Mouse (Mus musculus) liver, postnatal 0 days (tissue): Measurements from ENCODE around the gene Poc1b. TPM values are rescaled to one million over a fixed set of nuclear protein-coding genes. Genes with fewer than 3 reads are reported as not detected.

Experiments
- ATAC-seq: fragments of 200-750 bp; cut with Nextera tagmentation; 2 replicates; pipeline ENCODE4 v1.8.0; 2017; ENCODE audit warnings: mild to moderate bottlenecking, moderate library complexity
- DNase-seq: peaks from one replicate; pipeline ENCODE4 v3.0.0-alpha.2; 2016
- H3K27ac ChIP-seq: fragments of 300-500 bp; sonication (generic); 2 replicates; pipeline ENCODE4 v1.5.1; 2014; ENCODE audit warnings: antibody characterized with exemption, moderate library complexity, mild to moderate bottlenecking, low read depth
- H3K27me3 ChIP-seq: fragments of 300-500 bp; sonication (generic); 2 replicates; pipeline ENCODE4 v1.6.1; 2014; ENCODE audit warnings: low read length, control low read depth, mixed read lengths; ENCODE audit not compliant: insufficient read depth
- H3K36me3 ChIP-seq: fragments of 300-500 bp; sonication (generic); replicated peaks from 2 replicates; pipeline ENCODE4 v1.6.1; 2014; ENCODE audit warnings: mild to moderate bottlenecking, control low read depth, low read length, moderate library complexity, mixed read lengths; ENCODE audit not compliant: insufficient read depth
- H3K4me1 ChIP-seq: fragments of 300-500 bp; sonication (generic); 2 replicates; pipeline ENCODE4 v1.6.1; 2014; ENCODE audit warnings: antibody characterized with exemption, mild to moderate bottlenecking, control low read depth; ENCODE audit not compliant: insufficient read depth
- H3K4me2 ChIP-seq: fragments of 300-500 bp; sonication (generic); 2 replicates; pipeline ENCODE4 v1.6.1; 2014; ENCODE audit warnings: low read depth, mild to moderate bottlenecking, low read length, moderate library complexity, mixed read lengths
- H3K4me3 ChIP-seq: fragments of 300-500 bp; sonication (generic); 2 replicates; pipeline ENCODE4 v1.5.1; 2014; ENCODE audit warnings: low read depth, low read length
- H3K9ac ChIP-seq: fragments of 300-500 bp; sonication (generic); replicated peaks from 2 replicates; pipeline ENCODE4 v1.6.1; 2014; ENCODE audit warnings: mild to moderate bottlenecking, moderate library complexity
- H3K9me3 ChIP-seq: fragments of 300-500 bp; sonication (generic); 2 replicates; pipeline ENCODE4 v1.6.1; 2016; ENCODE audit warnings: mild to moderate bottlenecking, control low read depth, low read length, mixed read lengths
- CTCF ChIP-seq: sonication (generic); IDR thresholded peaks from 2 replicates; pipeline ENCODE4 v1.5.1; 2016; ENCODE audit warnings: antibody characterized with exemption, low read depth
- EP300 ChIP-seq: IDR thresholded peaks from 2 replicates; pipeline ENCODE4 v1.6.1; 2016; ENCODE audit warnings: antibody characterized with exemption, low read depth, mild to moderate bottlenecking
- WGBS: fragments of 180-500 bp; shearing (Covaris S2); extraction: QIAGEN DNeasy Blood & Tissue Kit; methylation state at CpG from one replicate; pipeline ENCODE4 v1.1.7; 2014; ENCODE audit not compliant: insufficient replicate concordance; 5-methylcytosine and 5-hydroxymethylcytosine counted together
- polyA plus RNA-seq: library from polyadenylated mRNA; unstranded; fragments of >200 nt; fragmentation: Nextera tagmentation; extraction: Ambion mirVana; gene quantifications from 2 replicates; pipeline ENCODE4 v1.2.1, GENCODE M21; 2015

Gene Poc1b
- polyA plus RNA-seq, 1 experiment from 2014 or later = 3.9 TPM

- H3K9me3 ChIP-seq = no peaks in the 10 kb centered on the region
These were observed 55.2 kb downstream of the Poc1b start for GRCm38 (mm10) chr10:99161987-99162582.

GRCm38 (mm10) chr10:99163002-99163401 lies 56.2 kb downstream of the Poc1b start:
- DNase-seq (no peak), ATAC-seq (no peak)
- Histone ChIP-seq H3K4me3 (no peak overlapping the region), H3K27me3 (no peaks in the 10 kb centered on the region), H3K9me3 (no peaks in the 10 kb centered on the region), H3K9ac (no peak overlapping the region), H3K4me1 (0 out of 2 replicates have a peak, but pooled peaks cover 2% of the 10 kb centered on the region), H3K36me3 (0 out of 2 replicates have a peak, but pooled peaks cover 4% of the 10 kb centered on the region), H3K4me2 (no peak overlapping the region), H3K27ac (no peak overlapping the region)
- TF ChIP-seq EP300 = no peak
- no peak for TF ChIP-seq CTCF
- WGBS = 73% methylated on average over 5 of the region's 5 CpGs

More at GRCm38 (mm10) chr10:99161987-99162582, 55.2 kb downstream of the Poc1b start:
- 0 out of 2 replicates have a peak, but pooled peaks have one; percentile 33 for ATAC-seq
- H3K27ac ChIP-seq = no peak overlapping the region
- no peak overlapping the region for H3K4me2 ChIP-seq
- peak; percentile 78 for TF ChIP-seq CTCF
- TF ChIP-seq EP300 = no peak
- WGBS = 40% methylated on average over 8 of the region's 8 CpGs
- H3K4me1 ChIP-seq = 0 out of 2 replicates have a peak, but pooled peaks cover 2% of the 10 kb centered on the region
- H3K9ac ChIP-seq = no peak overlapping the region
- 0 out of 2 replicates have a peak, but pooled peaks cover 4% of the 10 kb centered on the region for H3K36me3 ChIP-seq
- H3K4me3 ChIP-seq = no peak overlapping the region
- DNase-seq = no peak
- no peaks in the 10 kb centered on the region for H3K27me3 ChIP-seq

GRCm38 (mm10) chr10:99164871-99165477 lies 58.1 kb downstream of the Poc1b start:
- Histone ChIP-seq H3K36me3 (0 out of 2 replicates have a peak, but pooled peaks cover 3% of the 10 kb centered on the region), H3K4me1 (peaks cover 12% of the 10 kb centered on the region), H3K9ac (no peak overlapping the region), H3K27ac (peak overlapping the region; percentile 34; the same call in 1 of the 2 replicates), H3K9me3 (no peaks in the 10 kb centered on the region), H3K4me3 (no peak overlapping the region), H3K27me3 (no peaks in the 10 kb centered on the region), H3K4me2 (no peak overlapping the region)
- ATAC-seq (no peak), DNase-seq (no peak)
- WGBS = 36% methylated on average over 13 of the region's 13 CpGs
- TF ChIP-seq CTCF (peak; percentile 65), EP300 (no peak)

- Histone ChIP-seq H3K36me3 (no peaks in the 10 kb centered on the region), H3K27ac (peak overlapping the region; percentile 34; the same call in 1 of the 2 replicates), H3K4me3 (no peak overlapping the region), H3K4me1 (peaks cover 15% of the 10 kb centered on the region), H3K9me3 (no peaks in the 10 kb centered on the region), H3K27me3 (no peaks in the 10 kb centered on the region), H3K4me2 (no peak overlapping the region), H3K9ac (no peak overlapping the region)
- TF ChIP-seq EP300 (no peak), CTCF (peak; percentile 39; the same call in 1 of the 2 replicates)
- no peak for DNase-seq
- ATAC-seq = no peak
- 59% methylated on average over 7 of the region's 7 CpGs for WGBS
These were observed 59.0 kb downstream of the Poc1b start for GRCm38 (mm10) chr10:99165751-99166282.

GRCm38 (mm10) chr10:99166392-99166791 lies 59.6 kb downstream of the Poc1b start:
- WGBS = 66% methylated on average over 3 of the region's 3 CpGs
- Histone ChIP-seq H3K4me2 (no peak overlapping the region), H3K27me3 (no peaks in the 10 kb centered on the region), H3K4me3 (no peak overlapping the region), H3K27ac (no peak overlapping the region), H3K9me3 (no peaks in the 10 kb centered on the region), H3K36me3 (no peaks in the 10 kb centered on the region), H3K9ac (no peak overlapping the region), H3K4me1 (peaks cover 19% of the 10 kb centered on the region)
- no peak for DNase-seq
- no peak for ATAC-seq
- TF ChIP-seq CTCF = peak; percentile 50
- no peak for TF ChIP-seq EP300

GRCm38 (mm10) chr10:99168404-99168803 lies 61.6 kb downstream of the Poc1b start:
- no peak for TF ChIP-seq EP300
- peak; percentile 52 for TF ChIP-seq CTCF
- DNase-seq (no peak), ATAC-seq (no peak)
- Histone ChIP-seq H3K27ac (peak overlapping the region; percentile 80; the same call in 1 of the 2 replicates), H3K36me3 (no peaks in the 10 kb centered on the region), H3K4me2 (no peak overlapping the region), H3K27me3 (no peaks in the 10 kb centered on the region), H3K4me1 (peaks cover 29% of the 10 kb centered on the region), H3K4me3 (no peak overlapping the region), H3K9me3 (no peaks in the 10 kb centered on the region), H3K9ac (no peak overlapping the region)
- WGBS = 67% methylated on average over 6 of the region's 6 CpGs
